Mouse (Mus musculus) frontal cortex, postnatal 10 days (tissue): Measurements from ENCODE around the gene Pdcd1lg2.

Source experiments
- DNase-seq, 2 experiments: peaks; one replicate each; pipeline ENCODE4 v3.0.0; 2022; ENCODE audit warnings: low spot score in 2 of 2, mixed read lengths in 1 of 2

The Pdcd1lg2 gene

DNA sequence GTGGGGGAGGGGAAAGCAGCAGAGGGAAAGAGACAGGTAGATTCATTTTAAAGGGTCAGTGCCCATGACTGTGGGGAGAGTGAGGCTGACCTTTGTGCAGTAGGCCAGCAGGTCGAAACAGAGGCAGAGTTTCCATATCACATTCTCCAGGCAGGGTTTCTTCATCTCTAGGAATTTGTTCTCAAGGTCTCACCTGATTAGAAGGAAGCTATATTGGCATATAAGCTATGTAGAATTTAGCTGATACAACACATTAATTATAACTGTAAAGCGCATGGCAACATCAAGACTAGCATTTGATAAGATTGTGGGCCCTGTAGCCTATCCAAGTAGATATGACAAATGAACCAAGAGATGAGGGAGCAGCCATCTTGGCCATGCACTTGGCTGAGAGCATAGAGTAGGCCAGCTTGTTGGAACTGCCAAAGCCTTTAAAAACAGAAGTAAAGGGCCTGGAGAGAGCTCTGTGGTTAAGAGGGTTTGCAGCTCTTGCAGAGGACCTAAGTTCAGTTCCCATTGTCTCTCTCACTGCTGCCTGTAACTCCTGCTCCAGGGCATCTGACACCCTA, 59.1 kb downstream of the Pdcd1lg2 start:
- no peak for DNase-seq

DNA sequence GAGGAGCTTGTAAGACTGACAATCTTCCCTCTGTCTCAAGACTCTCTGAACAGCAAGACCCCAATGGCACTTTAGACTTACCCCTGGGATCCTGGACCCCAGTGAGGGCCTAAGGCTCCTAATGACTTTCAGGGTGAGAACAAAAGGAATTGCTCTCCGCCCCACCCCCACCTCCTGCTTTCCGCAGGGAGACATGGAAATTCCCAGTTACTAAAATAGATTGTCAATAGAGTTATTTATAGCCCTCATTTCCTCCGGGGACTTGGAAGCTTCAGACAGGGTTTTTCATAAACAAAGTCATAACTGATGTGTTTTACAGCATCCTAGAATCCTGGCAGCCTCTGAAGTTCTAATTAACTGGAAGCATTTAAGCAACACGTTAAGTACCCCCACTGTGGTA, 59.9 kb downstream of the Pdcd1lg2 start:
- peak; percentile 15 to 19 for DNase-seq

DNA sequence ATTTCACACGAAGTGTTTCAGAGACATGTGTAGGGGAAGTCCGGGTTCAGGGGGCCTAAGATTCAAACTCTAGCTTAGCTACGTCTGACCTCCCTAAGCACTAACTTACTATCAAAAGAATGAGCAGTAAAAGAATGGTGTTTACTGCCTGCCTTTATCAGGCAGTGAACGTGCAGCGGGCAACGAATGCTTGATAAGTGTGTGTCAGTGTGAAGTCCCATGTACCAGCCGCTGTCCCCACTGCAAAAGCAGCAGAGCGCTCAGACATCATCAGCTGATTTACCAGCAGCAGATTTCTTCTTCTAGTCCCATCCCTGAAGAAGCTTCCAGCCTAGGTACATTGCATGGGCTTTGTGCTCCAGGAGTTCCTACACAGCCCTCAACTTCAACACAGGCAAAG, 61.7 kb downstream of the Pdcd1lg2 start:
- DNase-seq = no peak

DNA sequence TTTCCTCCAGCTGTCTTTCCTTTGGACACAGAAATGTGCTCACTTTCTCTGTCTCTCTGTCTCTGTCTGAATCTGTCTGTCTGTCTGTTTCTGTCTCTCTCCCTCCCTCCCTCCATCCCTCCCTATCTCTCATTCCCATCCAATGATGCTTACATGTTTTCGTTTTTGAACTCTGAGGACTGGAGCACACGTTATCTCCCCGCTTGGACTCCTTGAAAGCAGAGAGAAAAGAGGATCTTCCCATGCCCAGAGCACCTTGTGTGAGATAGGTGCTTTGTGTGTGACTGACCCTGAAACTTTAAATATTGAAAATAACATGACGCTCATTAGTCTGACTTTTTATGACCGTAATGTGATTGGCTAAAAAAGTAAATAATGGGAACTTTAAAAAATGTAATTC, 62.2 kb downstream of the Pdcd1lg2 start:
- no peak for DNase-seq

DNA sequence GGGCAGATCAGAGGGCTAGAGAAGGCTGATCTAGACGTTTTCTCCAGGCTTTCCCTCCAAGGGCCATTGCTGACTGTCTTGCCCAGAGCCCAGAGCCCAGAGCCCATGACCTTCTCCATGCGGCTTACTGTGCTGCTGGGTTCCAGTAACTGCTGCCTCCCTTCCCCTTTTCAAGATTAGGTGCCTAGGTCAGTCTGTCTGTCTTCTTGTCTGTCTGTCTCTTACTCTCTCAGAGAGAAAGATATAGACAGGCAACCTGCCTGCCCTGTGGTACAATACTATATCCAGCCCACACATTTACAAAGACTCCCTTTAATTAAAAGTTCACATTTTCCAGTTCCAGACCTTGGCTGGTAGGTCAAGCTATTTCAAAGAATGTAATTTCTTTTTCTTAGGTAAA, 64.1 kb downstream of the Pdcd1lg2 start:
- DNase-seq = no peak

DNA sequence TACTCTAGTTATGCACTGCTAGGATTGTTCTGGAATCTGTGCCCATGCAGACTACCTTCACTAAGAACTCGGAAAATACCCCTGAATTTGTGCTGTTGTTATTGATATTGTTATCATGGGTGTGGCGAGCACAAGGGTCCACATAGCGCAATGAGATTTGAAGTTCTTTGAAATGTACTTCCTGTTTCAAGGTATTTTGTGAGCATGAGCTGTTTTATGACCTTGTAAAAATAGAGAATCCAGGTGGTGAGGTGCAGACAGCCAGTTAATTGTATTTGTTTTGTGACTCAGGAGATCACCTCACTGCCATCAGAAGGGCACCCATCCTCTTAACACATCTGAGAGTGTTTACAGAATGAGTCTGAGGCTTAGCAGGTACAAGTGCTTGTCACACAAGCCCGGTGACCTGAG, 64.5 kb downstream of the Pdcd1lg2 start:
- DNase-seq = no peak

DNA sequence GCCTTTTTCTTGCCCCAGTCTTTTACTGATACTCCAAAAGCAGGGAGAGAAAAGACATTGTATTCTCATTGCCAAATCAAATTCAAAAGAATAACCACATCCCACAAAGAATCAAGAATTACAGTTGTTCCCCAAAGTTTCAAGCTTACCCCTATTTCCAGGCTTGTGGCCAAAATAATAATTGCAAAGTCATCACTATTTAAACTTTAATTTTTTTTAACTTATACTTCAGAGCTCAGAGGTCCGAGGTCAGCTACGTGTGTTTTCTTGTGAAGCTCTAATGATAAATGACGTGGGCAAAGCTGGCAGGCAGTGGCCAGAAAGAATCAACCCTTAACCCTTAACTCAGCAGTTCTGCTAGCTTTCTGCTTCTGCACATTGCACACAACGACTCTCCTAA, 67.9 kb downstream of the Pdcd1lg2 start:
- DNase-seq = no peak

DNA sequence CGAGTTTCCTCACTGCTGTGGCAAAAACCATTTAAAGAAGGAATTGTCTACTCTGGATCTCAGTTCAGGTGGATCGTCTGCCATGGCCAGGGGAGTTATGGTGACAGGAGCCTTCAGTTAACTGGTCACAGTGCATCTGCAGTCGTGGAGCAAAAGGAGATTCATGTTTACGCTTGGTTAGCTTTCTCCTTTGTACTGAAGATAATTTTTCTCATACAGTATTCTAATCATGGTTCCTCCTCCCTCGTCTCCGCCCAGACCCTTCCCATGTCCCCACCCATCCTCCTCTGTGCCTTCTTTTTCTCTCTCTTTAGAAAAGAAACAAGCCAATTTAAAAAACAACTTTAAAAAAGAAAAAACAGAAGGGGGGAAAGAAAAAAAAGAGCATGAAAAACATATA, 70.9 kb downstream of the Pdcd1lg2 start:
- no peak for DNase-seq

DNA sequence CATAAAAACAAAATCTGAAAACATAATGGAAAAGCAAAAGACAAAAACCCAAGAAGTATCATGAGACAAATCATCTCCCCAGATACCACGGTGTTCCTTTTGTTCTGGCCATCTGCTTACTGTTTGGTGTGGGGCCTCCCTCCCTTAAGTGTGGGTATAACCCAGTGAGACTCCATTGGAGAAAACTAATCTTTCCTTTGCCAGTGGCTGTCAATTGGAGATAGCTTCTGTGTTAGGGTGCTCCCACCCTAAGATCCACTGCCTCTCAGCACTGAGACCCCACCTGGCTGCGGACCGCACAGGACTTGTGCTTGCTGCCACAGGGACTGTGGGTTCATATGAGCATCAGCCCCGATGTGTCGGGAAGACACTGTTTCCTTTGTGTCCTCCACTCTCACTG, 71.4 kb downstream of the Pdcd1lg2 start:
- no peak for DNase-seq

DNA sequence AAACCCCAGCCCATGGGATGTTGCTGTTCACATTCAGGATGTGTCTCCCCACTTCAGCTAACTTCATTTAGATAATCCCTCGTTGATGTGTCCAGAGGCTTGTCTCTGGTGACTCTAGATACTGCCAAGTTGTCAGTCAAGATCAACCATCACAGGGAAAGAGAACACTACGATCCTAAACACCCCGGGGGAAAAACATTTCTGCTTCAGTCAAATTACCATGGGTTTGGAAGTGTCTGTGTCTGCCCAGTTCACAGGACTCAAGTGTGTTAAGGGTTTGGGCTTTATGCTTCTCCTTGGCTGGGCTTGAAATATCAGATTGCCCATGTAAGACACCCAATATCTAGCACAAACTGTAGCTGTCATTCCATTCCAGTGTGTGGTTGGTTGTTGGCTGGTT, 71.9 kb downstream of the Pdcd1lg2 start:
- no peak for DNase-seq

DNA sequence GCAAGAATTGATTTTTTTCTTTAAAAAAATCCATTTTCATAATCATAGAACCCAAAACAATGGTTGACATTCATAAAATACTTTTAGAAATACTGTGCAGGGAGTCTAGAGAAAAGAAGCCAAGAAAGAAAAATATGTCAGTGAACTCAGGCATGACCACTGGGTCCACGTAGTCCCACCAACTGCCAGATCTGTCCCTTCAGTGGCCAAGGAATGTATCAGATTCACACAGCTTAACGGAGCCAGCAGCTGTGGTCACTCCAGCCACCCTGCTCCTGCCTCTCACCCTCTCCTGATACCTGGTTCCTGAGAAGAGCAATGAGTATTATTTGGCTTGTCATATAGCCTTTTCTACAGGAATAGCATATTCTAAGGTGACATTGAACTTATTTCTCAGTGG, 72.7 kb downstream of the Pdcd1lg2 start:
- no peak for DNase-seq

DNA sequence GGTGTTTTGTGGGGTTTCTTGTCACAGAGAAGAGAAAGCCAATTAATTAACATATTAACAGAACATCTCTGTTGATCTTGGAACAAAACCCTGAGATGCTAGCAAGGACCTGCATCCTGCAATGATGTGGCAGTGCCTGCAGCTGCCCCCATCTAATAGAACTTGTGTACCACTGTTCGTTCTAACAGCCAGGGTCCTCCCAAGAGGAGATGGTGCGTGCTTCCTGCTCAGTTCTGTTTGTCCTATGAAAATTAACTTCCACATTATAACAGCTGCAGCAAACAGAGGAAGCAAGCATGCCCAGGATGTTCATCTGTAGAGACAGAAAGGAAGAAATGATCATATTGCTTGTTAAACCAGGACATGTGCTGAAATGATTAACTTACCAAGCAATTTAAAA, 73.8 kb downstream of the Pdcd1lg2 start:
- DNase-seq = no peak

DNA sequence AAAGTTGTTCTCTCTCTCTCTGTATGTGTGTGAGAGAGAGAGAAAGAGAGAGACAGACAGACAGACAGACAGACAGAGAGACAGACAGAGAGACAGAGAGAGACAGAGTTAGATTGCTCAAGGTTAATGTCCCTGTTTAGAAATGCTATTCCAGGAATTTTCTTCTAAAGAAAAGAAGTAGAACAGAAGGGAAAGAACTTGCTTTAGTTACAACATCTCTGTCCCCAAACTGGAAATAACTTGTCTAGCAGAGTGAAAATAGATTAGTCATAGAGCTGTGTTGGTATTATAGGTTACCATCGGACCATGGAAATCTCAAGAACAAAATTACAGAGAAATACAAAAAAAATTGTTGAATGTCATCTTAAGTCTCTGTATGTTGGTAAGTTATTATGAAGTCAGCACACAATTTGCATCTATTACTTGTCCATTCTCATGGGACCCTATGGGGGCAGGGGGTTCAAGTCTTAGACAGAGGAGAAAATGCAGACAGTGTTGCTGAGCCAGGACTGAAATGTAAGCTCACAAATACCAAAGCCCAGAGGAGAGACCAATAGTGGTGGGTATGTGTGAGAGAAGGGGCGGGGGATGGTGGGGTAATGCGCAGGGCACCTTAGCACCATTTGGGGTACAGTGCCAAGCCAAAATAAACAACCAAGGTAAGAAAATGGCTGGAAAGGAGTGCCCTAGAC, 74.7 kb downstream of the Pdcd1lg2 start:
- no peak for DNase-seq

DNA sequence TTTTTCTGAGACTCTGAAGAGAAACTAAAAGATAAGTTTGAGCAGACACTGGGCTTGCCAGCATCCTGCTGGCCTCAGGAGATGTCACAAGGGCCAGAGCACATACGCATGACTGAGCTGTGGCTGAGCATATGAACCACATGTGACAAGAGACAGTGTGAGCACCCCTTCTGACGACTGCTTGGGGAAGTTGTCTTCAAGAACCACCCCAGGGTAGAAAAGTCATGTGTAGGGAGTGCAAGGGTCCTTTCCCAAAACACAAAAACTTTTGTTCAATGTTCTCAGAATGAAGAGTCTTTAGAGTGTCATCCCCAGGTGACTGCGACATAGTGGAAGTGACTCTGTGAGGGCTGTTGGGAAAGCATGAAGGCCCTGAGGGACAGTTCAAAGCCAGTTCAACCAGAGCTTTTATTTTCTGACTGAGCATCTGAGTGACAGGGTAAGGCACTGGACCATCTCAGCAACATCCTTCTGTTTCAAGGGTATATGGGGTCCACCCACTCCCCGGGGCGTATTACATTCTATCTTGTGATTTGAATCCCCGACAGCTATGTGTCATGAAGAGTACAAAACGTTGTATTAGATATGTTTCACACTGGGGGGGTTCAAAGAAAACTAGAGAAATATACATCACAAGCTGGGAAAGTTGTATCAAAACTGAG, 76.0 kb downstream of the Pdcd1lg2 start:
- DNase-seq = no peak

DNA sequence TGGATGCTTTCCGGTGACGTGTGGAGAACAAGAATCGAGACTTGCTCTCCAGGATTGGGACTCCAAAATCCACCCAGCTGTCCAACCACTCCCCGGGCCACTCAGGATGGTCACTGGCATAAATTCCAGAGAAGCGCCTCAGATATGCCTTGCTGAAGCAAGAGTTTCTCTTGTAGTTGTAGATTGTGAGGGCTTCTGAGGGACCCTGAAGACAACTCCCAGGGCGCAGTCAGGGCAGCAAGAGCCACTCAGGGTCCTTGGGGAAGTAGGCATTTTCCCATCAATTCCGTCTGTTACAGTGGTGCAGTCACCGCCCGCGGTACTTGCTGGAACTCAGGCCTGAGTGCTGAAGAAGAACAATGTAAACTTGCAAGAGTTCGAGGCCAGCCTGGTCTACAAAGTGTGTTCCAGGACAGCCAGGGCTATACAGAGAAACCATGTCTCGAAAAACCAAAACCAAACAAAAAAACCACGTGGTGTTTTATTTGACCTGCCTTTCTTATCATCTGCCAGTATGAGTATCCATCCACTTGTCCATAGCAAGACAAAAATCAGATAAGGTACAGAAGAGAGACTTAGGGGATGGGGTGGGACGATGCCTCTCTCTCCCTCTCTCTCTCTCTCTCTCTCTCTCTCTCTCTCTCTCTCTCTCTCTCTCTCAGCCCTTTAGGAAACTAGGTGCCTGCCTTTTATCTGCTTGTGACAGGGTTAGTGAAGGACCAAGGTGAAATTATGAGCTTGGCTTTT, 76.8 kb downstream of the Pdcd1lg2 start:
- DNase-seq = no peak

DNA sequence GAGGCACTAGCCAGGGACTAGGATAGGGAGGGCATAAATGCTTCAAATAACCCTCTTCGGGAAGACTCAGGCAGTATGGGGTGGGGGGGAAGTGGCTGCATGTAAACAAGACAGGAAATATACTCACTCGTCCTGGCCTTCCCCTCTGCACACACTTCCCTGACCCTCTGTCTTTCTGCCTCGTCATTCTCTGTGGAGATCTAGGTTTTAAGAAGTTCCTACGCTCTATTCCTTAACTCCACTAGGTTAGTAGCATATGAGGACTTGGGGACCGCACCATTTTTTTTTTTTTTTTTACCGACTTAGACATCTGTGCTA, 77.3 kb downstream of the Pdcd1lg2 start:
- no peak for DNase-seq

DNA sequence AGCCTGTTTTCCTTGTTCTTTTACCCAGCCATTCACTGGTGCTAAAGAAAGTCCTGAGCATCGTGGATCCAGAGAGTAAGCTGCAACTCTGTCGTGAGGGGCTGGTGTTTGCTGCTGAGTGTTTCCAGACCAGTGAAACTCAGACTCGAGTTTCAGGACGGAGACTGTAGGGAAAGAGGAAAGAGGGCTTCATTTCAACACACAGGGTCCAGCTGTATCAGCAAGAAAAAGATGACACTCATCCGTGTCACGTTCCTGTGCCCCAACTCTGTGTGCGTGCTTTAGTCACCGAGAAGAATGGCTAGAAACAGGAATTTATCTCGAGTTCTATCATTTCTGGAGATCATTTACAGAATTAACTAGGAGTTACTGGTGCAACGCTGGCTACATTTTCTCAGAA, 77.7 kb downstream of the Pdcd1lg2 start:
- DNase-seq = no peak

DNA sequence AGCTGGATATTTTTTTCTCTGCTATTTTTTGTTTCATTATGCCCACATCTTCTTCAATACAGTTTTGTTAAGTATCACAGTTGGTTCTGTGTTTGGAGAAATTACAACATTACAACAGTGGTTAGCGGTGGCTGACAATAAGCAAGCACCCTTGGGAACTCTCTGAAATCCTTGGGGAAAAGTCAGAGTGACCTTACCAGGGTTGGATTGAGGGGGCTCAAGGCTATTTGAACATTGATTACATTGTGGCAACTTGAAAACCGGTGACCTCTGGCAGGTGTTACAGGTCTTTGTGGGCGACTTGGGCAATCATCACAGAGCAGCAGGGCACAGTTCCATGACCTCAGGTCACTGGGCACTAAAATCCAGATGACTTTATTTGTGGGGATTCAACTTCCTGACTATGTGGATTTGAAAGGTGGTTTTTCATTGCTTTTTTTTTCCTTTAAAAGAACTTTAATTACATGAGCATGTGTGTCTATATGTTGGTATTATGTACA, 79.1 kb downstream of the Pdcd1lg2 start:
- DNase-seq = no peak

DNA sequence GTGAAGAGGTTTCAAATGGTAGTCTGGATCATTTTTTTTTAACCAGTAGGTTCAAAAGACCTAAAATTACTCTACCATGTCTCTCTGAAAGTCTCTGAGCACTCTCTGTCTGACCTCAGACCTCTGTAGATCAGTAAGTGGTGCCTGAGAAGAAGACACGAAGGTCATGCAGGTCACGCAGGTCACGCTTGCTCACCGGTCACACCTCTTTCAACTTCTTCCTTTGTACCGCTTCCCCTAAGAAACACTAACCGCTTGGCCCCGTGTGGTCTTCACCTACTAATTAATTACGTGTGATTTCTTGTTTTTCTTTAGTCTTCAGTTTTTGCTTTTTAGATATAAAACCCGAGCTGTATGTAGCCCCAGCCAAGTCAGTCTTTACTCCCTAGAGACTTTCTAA, 80.7 kb downstream of the Pdcd1lg2 start:
- DNase-seq = no peak

DNA sequence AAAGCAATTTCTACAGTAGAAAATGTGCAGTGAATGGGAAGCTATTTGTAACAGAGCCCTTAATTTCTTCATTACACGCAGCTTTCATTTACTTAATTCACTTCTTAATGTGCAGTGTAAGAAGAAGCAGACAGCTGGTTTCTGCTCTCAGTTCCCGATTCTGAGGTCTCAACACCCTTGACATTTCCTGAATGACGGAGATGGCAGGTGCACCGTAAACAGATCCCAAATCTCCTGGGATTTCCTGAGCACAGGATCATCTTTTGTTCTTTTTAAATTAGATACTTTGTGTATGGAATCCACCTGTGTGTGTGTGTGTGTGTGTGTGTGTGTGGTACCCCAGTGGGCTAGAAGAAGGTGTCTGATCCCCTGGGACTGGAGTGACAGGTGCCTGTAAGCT, 83.7 kb downstream of the Pdcd1lg2 start:
- DNase-seq = no peak

DNA sequence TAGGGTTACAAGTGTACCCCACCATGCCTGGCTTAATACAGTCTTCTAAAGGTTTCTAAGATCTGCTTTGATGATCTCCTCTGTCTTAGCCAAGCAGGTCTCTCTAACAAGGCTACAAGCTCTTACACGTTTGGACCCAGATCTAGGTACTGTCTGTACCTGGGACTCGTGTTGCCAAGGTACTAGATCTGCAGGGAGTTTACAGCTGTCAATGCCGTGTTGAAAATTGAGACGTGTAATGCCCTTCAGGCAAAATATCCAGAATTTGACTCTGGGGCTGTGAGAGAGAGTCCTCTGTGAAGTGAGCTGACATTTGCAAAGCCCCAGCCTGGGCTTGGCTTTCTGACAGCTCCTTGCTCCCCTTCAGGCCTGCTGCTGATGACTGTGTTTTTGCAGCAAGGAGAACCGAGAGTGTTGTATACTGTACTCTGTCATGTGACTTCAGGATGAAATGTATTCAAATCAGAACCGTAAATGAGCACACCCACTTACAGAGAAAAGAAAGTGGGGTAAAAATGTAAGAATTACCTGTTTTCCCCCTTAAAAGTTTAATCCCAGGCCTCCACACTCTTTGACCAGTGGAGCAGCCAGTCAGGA, 85.4 kb downstream of the Pdcd1lg2 start:
- DNase-seq = no peak
